Mouse (Mus musculus) midbrain, embryonic 11.5 days (tissue): ENCODE measurements around the gene Dpy19l1. TPM values are rescaled to one million over a fixed set of nuclear protein-coding genes. Genes with fewer than 3 reads are reported as not detected.

ENCODE experiments used
- ATAC-seq: fragments of 200-750 bp; cut with Nextera tagmentation; 2 replicates; pipeline ENCODE4 v1.8.0; 2017; ENCODE audit warnings: moderate TSS enrichment, moderate library complexity; ENCODE audit not compliant: low FRiP score
- DNase-seq: peaks from one replicate; pipeline ENCODE4 v3.0.0; 2015; ENCODE audit warnings: low spot score; ENCODE audit errors: missing footprints
- H3K27ac ChIP-seq: fragments of 300-500 bp; sonication (generic); 2 replicates; pipeline ENCODE4 v1.5.1; 2014; ENCODE audit warnings: low read depth, low read length
- H3K27me3 ChIP-seq: fragments of 300-500 bp; sonication (generic); 2 replicates; pipeline ENCODE4 v1.6.1; 2014; ENCODE audit warnings: mild to moderate bottlenecking, low read length, moderate library complexity, mixed read lengths; ENCODE audit not compliant: control insufficient read depth, insufficient read depth
- H3K36me3 ChIP-seq: fragments of 300-500 bp; sonication (generic); 2 replicates; pipeline ENCODE4 v1.6.1; 2014; ENCODE audit warnings: mild to moderate bottlenecking, low read length, moderate library complexity, mixed read lengths; ENCODE audit not compliant: control insufficient read depth, insufficient read depth
- H3K4me1 ChIP-seq: fragments of 300-500 bp; sonication (generic); 2 replicates; pipeline ENCODE4 v1.6.1; 2014; ENCODE audit warnings: low read length; ENCODE audit not compliant: control insufficient read depth, insufficient read depth
- H3K4me2 ChIP-seq: fragments of 300-500 bp; sonication (generic); 2 replicates; pipeline ENCODE4 v1.6.1; 2014; ENCODE audit warnings: mild to moderate bottlenecking, moderate library complexity
- H3K4me3 ChIP-seq: fragments of 300-500 bp; sonication (generic); 2 replicates; pipeline ENCODE4 v1.5.1; 2014; ENCODE audit warnings: low read depth, low read length
- H3K9ac ChIP-seq: fragments of 300-500 bp; sonication (generic); 2 replicates; pipeline ENCODE4 v1.6.1; 2014; ENCODE audit warnings: low read length
- H3K9me3 ChIP-seq: fragments of 300-500 bp; sonication (generic); 2 replicates; pipeline ENCODE4 v1.6.1; 2016; ENCODE audit warnings: low read length; ENCODE audit not compliant: control insufficient read depth
- WGBS: fragments of 180-500 bp; shearing (Covaris S2); extraction: QIAGEN DNeasy Blood & Tissue Kit; methylation state at CpG from one replicate; pipeline ENCODE4 v1.1.7; 2014; 5-methylcytosine and 5-hydroxymethylcytosine counted together
- polyA plus RNA-seq: library from polyadenylated mRNA; unstranded; fragments of >200 nt; fragmentation: Nextera tagmentation; extraction: Ambion mirVana; gene quantifications from 2 replicates; pipeline ENCODE4 v1.2.1, GENCODE M21; 2014

The Dpy19l1 gene
- polyA plus RNA-seq, 1 experiment from 2014 or later = 17.2 TPM

- H3K4me3 ChIP-seq = no peak overlapping the region
- H3K27me3 ChIP-seq = no peaks in the 10 kb centered on the region
- no peak for ATAC-seq
- 96% methylated on average over 3 of the region's 3 CpGs for WGBS
- H3K4me1 ChIP-seq = no peaks in the 10 kb centered on the region
- H3K36me3 ChIP-seq = no peaks in the 10 kb centered on the region; the same call in 1 of the 2 replicates
- H3K4me2 ChIP-seq = no peak overlapping the region
- no peaks in the 10 kb centered on the region for H3K9me3 ChIP-seq
- no peak for DNase-seq
- H3K27ac ChIP-seq = no peak overlapping the region
- H3K9ac ChIP-seq = no peak overlapping the region
Observed at GRCm38 (mm10) chr9:24450976-24451375, 52.0 kb downstream of the Dpy19l1 start.

GRCm38 (mm10) chr9:24450524-24450923 lies 52.4 kb downstream of the Dpy19l1 start:
- WGBS = 94% methylated on average over 7 of the region's 7 CpGs
- H3K36me3 ChIP-seq = no peaks in the 10 kb centered on the region; the same call in 1 of the 2 replicates
- no peak overlapping the region for H3K4me3 ChIP-seq
- no peak overlapping the region for H3K9ac ChIP-seq
- no peaks in the 10 kb centered on the region for H3K9me3 ChIP-seq
- no peaks in the 10 kb centered on the region for H3K4me1 ChIP-seq
- no peaks in the 10 kb centered on the region for H3K27me3 ChIP-seq
- DNase-seq = no peak
- no peak overlapping the region for H3K27ac ChIP-seq
- no peak for ATAC-seq
- H3K4me2 ChIP-seq = no peak overlapping the region

GRCm38 (mm10) chr9:24434901-24435300 lies 68.0 kb downstream of the Dpy19l1 start:
- Histone ChIP-seq H3K9ac (no peak overlapping the region), H3K27ac (no peak overlapping the region), H3K9me3 (no peaks in the 10 kb centered on the region), H3K4me3 (no peak overlapping the region), H3K4me1 (no peaks in the 10 kb centered on the region), H3K36me3 (0 out of 2 replicates have a peak, but pooled peaks cover 2% of the 10 kb centered on the region), H3K4me2 (no peak overlapping the region), H3K27me3 (no peaks in the 10 kb centered on the region)
- 93% methylated on average over 2 of the region's 2 CpGs for whole genome bisulfite sequencing
- DNase-seq (no peak), ATAC-seq (no peak)

- H3K9ac ChIP-seq = no peak overlapping the region
- H3K4me3 ChIP-seq = no peak overlapping the region
- no peak for DNase-seq
- no peaks in the 10 kb centered on the region for H3K4me1 ChIP-seq
- no peaks in the 10 kb centered on the region for H3K9me3 ChIP-seq
- H3K36me3 ChIP-seq = 0 out of 2 replicates have a peak, but pooled peaks cover 2% of the 10 kb centered on the region
- H3K27me3 ChIP-seq = no peaks in the 10 kb centered on the region
- H3K4me2 ChIP-seq = no peak overlapping the region
- no peak overlapping the region for H3K27ac ChIP-seq
- no peak for ATAC-seq
Observed at GRCm38 (mm10) chr9:24429721-24430120, 73.2 kb downstream of the Dpy19l1 start.

- WGBS = 89% methylated on average over 1 of the region's 1 CpGs
- H3K27me3 ChIP-seq = no peaks in the 10 kb centered on the region
- H3K27ac ChIP-seq = no peak overlapping the region
- no peak overlapping the region for H3K9ac ChIP-seq
- DNase-seq = no peak
- H3K4me3 ChIP-seq = no peak overlapping the region
- no peak overlapping the region for H3K4me2 ChIP-seq
- H3K36me3 ChIP-seq = no peaks in the 10 kb centered on the region
- no peaks in the 10 kb centered on the region for H3K9me3 ChIP-seq
- ATAC-seq = no peak
- H3K4me1 ChIP-seq = no peaks in the 10 kb centered on the region
Observed at GRCm38 (mm10) chr9:24425679-24426078, 77.3 kb downstream of the Dpy19l1 start.

- H3K4me2 ChIP-seq = no peak overlapping the region
- no peaks in the 10 kb centered on the region for H3K4me1 ChIP-seq
- DNase-seq (no peak), ATAC-seq (no peak)
- no peaks in the 10 kb centered on the region for H3K27me3 ChIP-seq
- no peak overlapping the region for H3K27ac ChIP-seq
- no peak overlapping the region for H3K9ac ChIP-seq
- 92% methylated on average over 8 of the region's 8 CpGs for WGBS
- H3K36me3 ChIP-seq = 0 out of 2 replicates have a peak, but pooled peaks cover 2% of the 10 kb centered on the region
- no peaks in the 10 kb centered on the region for H3K9me3 ChIP-seq
- no peak overlapping the region for H3K4me3 ChIP-seq
Observed at GRCm38 (mm10) chr9:24423241-24423640, 79.7 kb downstream of the Dpy19l1 start.

- Histone ChIP-seq H3K9me3 (no peaks in the 10 kb centered on the region), H3K9ac (no peak overlapping the region), H3K4me2 (no peak overlapping the region), H3K27me3 (no peaks in the 10 kb centered on the region), H3K36me3 (0 out of 2 replicates have a peak, but pooled peaks cover 2% of the 10 kb centered on the region), H3K4me1 (no peaks in the 10 kb centered on the region), H3K27ac (no peak overlapping the region), H3K4me3 (no peak overlapping the region)
- DNase-seq (no peak), ATAC-seq (no peak)
- 73% methylated on average over 1 of the region's 1 CpGs for WGBS
Observed at GRCm38 (mm10) chr9:24421888-24422287, 81.1 kb downstream of the Dpy19l1 start.

GRCm38 (mm10) chr9:24421221-24421620 lies 81.7 kb downstream of the Dpy19l1 start:
- no peaks in the 10 kb centered on the region for H3K9me3 ChIP-seq
- WGBS = 92% methylated on average over 3 of the region's 3 CpGs
- H3K36me3 ChIP-seq = 0 out of 2 replicates have a peak, but pooled peaks cover 2% of the 10 kb centered on the region
- no peak overlapping the region for H3K9ac ChIP-seq
- ATAC-seq (no peak), DNase-seq (no peak)
- no peak overlapping the region for H3K27ac ChIP-seq
- no peaks in the 10 kb centered on the region for H3K4me1 ChIP-seq
- no peaks in the 10 kb centered on the region for H3K27me3 ChIP-seq
- H3K4me3 ChIP-seq = no peak overlapping the region
- no peak overlapping the region for H3K4me2 ChIP-seq

- no peak overlapping the region for H3K27ac ChIP-seq
- H3K27me3 ChIP-seq = no peaks in the 10 kb centered on the region
- H3K9me3 ChIP-seq = no peaks in the 10 kb centered on the region
- 0 out of 2 replicates have a peak, but pooled peaks cover 2% of the 10 kb centered on the region for H3K36me3 ChIP-seq
- H3K4me3 ChIP-seq = no peak overlapping the region
- DNase-seq = no peak
- ATAC-seq = no peak
- 94% methylated on average over 4 of the region's 4 CpGs for WGBS
- H3K9ac ChIP-seq = no peak overlapping the region
- no peak overlapping the region for H3K4me2 ChIP-seq
- no peaks in the 10 kb centered on the region for H3K4me1 ChIP-seq
Observed at GRCm38 (mm10) chr9:24420144-24420543, 82.8 kb downstream of the Dpy19l1 start.
